Mouse (Mus musculus) ovary, adult 2 months (tissue): ENCODE measurements around the gene Cox6a1. TPM values are rescaled to one million over a fixed set of nuclear protein-coding genes. Genes with fewer than 3 reads are reported as not detected.

Source experiments
- polyA plus RNA-seq: library from polyadenylated mRNA; depleted of rRNA; stranded (reverse); fragments of >200 nt; gene quantifications from 2 replicates; pipeline ENCODE4 v1.2.3, GENCODE M21; 2012; rRNA removed

The Cox6a1 gene
- polyA plus RNA-seq = 3,325 and 3,970 TPM in 2 replicates

DNA sequence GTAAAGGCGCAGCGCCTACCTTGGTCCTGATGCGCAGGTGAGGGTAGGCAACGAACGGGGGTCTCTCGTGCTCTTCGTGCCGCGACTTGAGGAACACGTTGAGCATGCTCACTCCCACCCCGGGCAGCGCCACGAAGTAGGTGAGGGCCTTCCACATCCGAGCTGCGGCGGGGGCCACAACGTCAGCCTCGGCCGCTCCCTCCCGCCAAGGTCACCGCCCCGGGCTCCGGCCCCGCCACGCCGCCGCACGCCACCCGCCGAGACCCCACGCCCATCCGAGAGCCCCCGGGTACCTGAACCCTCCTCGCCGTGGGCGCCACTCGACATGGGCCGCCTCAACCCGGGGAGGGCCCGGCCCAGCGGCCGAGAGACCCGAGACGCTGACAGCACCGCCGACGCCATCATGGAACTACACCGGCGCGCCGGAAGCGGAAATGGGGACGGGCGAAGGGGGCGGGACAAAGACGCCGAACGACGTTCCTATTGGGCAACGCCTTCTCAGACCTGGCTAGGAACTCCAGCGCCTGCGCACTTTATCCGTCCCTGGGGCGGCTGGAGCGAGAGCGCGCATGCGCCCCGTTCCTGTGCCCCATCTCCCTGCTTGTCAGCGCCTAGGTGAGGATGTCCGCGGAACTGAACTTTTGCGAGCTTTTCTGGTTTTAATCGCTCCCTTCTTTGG lies at the start of gene Cox6a1:
Gene Cox6a1, minus strand, starts transcription at position 436 of the 679 bp plus-strand sequence.

DNA sequence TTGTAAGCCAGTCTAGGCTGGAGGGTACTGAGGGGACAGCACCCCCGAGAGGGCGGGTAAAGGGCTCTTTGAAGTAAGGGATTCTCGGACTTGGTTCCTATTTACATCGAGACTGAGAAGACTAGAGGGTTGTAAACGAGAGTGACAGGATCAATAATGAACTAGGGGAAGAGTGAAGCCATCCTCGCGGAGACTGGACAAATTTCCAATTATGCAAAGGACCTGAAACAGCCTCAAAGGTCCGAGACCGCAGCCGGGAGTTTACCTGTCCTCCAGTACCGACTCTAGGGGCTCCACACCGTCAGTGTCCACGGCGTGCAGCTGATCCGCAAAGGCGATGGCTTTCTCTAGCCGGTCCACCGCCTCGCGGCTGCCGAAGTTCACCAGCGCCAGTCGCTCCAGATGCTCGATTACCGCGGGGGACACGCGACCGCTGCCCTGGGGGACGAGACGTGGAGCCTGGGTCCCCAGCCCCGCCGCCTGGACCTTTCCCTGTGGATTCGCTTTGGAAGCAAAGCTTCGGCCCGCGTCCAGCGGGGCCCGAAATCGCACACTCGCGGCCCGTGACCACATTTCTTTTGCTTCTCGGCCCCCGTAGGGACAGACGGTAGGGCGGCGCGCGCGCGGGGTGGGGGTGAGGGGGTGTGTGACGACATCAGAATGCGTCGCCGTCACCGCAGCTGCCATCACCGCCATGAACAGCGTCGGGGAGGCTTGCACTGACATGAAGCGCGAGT lies 8.0 kb downstream of the Cox6a1 start, which contains the start of the genes Gatc and Triap1:
Gene Gatc, minus strand, starts transcription at position 602 of the 737 bp plus-strand sequence.
Gene Triap1, plus strand, starts transcription at position 649 of the 737 bp plus-strand sequence.

DNA sequence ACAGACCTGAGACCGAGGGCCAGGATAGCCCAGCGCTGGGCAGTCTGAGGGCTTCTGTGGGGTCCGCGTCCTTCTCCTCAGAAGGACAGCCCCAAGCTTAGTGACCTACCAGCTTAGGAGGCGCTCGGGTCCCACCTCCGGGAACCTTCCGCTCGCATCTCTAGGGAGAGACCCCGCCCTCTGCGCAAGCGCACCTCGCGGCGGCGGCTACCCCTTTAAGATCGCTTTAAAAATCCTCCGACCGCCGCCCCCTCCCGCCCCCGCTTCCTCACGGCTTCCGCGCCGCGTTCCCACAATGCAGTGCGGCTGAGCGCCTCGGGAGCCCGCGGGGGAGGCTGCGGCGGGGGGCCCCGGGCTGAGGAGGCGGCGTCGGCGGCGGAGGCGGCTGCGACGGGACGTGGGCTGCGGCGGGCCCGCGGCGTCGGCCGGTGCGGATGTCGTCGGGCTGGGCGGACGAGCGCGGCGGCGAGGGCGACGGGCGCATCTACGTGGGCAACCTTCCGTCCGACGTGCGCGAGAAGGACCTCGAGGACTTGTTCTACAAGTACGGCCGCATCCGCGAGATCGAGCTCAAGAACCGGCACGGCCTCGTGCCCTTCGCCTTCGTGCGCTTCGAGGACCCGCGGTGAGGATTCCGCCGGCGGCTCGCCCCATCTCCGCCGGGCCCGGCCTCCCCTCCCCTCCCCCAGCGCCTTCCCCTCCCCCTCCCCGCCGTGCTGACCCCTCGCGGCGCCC lies 21.7 kb downstream of the Cox6a1 start, which contains the start of gene Srsf9:
Gene Srsf9, plus strand, starts transcription at position 303 of the 735 bp plus-strand sequence.

DNA sequence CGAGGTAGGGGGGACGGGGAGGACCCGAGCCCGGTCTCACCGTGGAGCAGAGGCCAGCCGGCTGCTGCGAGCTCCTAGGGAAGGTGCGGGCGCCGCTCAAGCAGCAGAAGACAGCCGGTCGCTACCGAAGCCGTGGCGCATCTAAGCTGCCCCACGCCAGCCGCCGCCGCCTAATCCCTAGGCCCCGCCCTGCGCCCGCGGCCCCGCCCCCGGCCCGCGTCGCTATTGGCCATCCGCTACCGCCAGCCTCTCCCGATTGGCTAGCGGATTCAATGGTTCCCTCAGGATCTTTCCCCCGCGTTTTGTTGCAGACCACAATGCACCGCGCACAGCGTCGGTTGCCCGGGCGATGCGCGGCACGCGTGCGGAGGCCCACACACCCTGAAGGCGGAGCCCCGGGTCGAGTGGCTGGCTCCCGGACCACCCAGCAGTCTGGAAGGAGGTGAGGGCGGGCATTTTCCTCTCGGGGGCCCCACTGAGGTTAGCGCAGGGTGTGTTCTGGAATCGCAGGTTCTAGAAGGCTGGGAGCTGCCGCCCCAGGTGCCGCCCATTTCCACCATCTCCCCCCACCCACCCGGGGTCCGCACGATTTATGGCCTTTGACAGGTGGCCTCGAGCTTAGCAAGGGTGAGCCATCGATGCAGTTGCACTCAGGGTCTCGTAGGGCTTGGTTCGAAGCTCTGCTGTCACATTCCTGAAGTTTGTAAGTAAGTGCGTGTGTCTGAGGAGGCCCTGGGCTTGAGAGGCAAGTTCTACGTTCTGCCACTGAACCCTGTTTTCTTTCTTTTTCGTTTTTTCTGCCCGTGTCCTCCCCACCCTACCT lies 47.8 kb downstream of the Cox6a1 start, which contains the start of gene Dynll1:
Gene Dynll1, minus strand, starts transcription at position 208 of the 823 bp plus-strand sequence.

Other genes with a start within 250 kb of the Cox6a1 start
- 141 and 147 TPM in 2 replicates for gene Acads, start 229.6 kb downstream of the Cox6a1 start, polyA plus RNA-seq
- 56.5 and 57.8 TPM in 2 replicates for gene Unc119b, start 214.0 kb downstream of the Cox6a1 start, polyA plus RNA-seq
- gene Mlec, start 190.8 kb downstream of the Cox6a1 start, polyA plus RNA-seq = 84.1 and 84.5 TPM in 2 replicates
- gene Cabp1, start 154.6 kb downstream of the Cox6a1 start, polyA plus RNA-seq = 7.9 and 9.0 TPM in 2 replicates
- gene Pop5, start 113.1 kb downstream of the Cox6a1 start, polyA plus RNA-seq = 123 and 173 TPM in 2 replicates
- gene Rnf10, start 76.1 kb downstream of the Cox6a1 start, polyA plus RNA-seq = 191 and 195 TPM in 2 replicates
- 8.1 and 8.7 TPM in 2 replicates for gene Coq5, start 69.3 kb downstream of the Cox6a1 start, polyA plus RNA-seq
- gene Dynll1, start 48.0 kb downstream of the Cox6a1 start, polyA plus RNA-seq = 250 and 284 TPM in 2 replicates
- 137 and 140 TPM in 2 replicates for gene Srsf9, start 21.8 kb downstream of the Cox6a1 start, polyA plus RNA-seq
- gene Gatc, start 7.8 kb downstream of the Cox6a1 start, polyA plus RNA-seq = 10.6 and 13.7 TPM in 2 replicates
- 4.7 and 6.8 TPM in 2 replicates for gene Triap1, start 7.8 kb downstream of the Cox6a1 start, polyA plus RNA-seq
- gene Msi1, start 80.6 kb upstream of the Cox6a1 start, polyA plus RNA-seq = 44.6 and 51.8 TPM in 2 replicates
- 6.8 and 20.6 TPM in 2 replicates for gene Pla2g1b, start 117.3 kb upstream of the Cox6a1 start, polyA plus RNA-seq
- gene Sirt4, start 135.7 kb upstream of the Cox6a1 start, polyA plus RNA-seq = 70.7 and 71.4 TPM in 2 replicates
- gene Pxn, start 157.7 kb upstream of the Cox6a1 start, polyA plus RNA-seq = 87.2 and 93.8 TPM in 2 replicates
- gene Rplp0, start 210.5 kb upstream of the Cox6a1 start, polyA plus RNA-seq = 3,142 and 3,172 TPM in 2 replicates
- 78.5 and 85.5 TPM in 2 replicates for gene Gcn1l1, start 216.3 kb upstream of the Cox6a1 start, polyA plus RNA-seq